Mouse (Mus musculus) cerebellum, postnatal 36 days (tissue): ENCODE measurements around the gene Nxpe5.
"Not testable (repeated sequence)": the region's sequence is repeated elsewhere in the genome, so short reads cannot be mapped to it uniquely, and the experiment has no call there.

Experiments used
- DNase-seq, 2 experiments: peaks; one replicate each; pipeline ENCODE4 v3.0.0; 2021 to 2022; ENCODE audit warnings: mixed read lengths in 2 of 2

Nxpe5 gene

GRCm38 (mm10) chr5:138225700-138226099 is at the start of gene Nxpe5:
Gene Nxpe5 (plus strand): TSS chr5:138225898.
- no peak for DNase-seq

- DNase-seq: peak; percentile 83 to 85
Observed at GRCm38 (mm10) chr5:138186950-138187638, 38.6 kb upstream of the Nxpe5 start, which contains the start of the genes Taf6 and Cnpy4. Gene Taf6 (minus strand): TSS chr5:138187451. Gene Cnpy4 (plus strand): TSS chr5:138187485.

- peak; percentile 67 to 77 for DNase-seq
Observed at GRCm38 (mm10) chr5:138187661-138188306, 37.9 kb upstream of the Nxpe5 start.

DNA sequence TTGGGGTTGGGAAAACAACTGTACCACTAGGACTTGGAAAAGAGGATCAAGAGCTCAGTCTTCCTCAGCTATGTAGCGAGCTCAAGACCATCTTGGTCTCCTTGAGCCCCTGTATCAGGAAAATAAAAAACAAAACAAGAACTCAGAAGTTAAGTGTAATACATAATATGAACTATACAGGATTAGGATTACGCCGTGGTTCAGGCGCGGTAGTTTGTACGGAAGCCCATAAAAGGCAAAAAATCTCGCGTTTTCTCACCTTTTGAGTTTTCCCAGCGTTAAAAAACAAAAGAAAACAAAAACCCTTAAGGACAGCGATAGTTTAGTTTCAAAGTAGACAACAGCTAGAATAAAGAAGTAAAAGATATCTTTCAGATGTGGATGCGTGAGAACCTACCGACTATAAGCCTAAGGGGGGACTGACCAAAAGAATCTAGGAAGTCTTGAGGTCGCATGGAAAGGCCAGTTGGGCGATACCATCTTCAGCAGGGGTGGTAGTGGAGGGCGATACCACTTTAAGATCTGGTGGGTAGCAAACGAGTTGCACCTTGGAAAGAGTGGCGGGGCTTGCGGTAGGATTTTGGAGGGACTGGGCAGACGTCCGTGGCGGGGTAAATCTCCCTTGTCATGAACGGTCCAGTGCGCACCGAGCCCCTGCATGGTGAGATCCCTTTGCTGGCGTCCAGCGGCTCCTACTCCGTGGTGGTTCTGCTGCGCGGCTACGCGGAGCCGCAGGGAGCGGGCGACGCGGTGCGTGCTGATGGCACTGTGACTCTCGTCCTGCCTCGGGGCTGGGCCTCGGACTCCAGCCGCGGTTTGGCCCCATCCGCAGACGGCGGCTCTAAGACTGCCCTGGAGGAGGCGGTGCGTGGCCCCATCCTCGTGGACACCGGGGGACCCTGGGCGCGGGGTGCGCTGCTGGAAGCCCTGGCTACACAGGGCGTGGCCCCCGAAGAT is 31.6 kb upstream of the Nxpe5 start, which contains the start of gene Mblac1:
Mblac1 (plus strand) TSS at position 544 of the 957 bp plus-strand sequence.
- peak; percentile 85 to 91 for DNase-seq

DNA sequence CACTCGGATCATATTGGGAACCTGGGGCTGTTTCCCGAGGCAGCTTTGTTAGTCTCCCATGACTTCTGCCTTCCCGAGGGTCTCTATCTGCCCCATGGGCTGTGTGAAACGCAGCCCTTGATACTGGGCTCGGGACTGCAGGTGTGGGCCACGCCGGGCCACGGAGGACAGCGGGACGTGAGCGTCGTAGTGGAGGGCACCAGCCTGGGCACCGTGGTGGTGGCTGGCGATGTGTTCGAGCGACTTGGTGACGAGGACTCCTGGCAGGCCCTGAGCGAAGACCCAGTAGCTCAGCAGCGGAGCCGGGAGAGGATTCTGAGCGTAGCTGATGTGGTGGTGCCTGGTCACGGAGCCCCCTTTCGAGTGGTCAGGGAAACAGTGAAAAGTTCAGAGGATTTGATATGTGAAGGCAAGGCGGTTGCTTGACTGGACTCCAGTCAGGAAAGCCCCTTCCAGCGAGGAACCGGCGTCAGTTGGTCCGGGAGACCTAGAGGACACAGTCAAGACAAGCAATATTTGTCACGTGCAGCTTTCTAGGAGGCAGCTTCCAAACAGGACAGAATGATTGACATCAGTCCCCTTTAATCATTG is 30.8 kb upstream of the Nxpe5 start:
- DNase-seq: peak in 1 of 2 experiments; percentile 47

GRCm38 (mm10) chr5:138195463-138195862 is 30.2 kb upstream of the Nxpe5 start:
- no peak for DNase-seq

DNA sequence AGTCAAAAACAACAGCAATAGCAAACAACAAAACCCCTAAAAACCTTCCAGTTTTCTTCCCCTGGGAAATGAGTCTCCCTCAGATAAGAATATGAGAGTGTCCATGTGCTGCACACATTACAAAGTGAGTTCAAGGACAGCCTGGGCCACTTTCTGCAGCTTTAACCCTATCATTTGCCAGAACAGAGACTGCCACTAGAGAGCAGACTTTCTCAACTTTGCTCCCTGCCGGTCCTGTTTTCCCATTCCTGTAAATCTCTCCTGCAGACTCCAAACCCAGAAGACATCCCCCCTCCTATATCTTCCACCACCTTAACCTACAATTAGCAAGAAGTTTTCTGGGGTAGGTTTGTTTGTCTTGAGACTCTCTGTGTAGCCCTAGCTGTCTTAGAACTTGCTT is 26.1 kb upstream of the Nxpe5 start:
- DNase-seq: no peak

DNA sequence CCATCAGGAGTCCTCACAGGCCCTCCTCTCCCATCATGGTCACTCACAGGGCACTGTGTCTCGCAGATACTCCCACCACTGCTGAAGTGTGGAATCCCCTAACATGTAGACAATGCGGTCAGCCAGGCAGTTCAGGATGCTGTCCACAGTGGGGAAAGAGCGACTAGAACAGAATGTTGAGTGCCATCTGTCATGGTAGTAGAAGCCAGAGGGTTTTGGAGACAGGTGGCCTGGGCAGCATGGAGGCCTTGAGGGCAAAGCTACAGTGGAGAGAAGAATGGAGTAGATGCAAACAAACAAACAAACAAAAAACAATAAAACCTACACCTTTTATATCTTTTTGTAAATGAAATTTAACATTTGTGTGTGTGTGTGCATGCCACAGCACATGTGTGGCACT is 23.6 kb upstream of the Nxpe5 start:
- DNase-seq: no peak

- no peak for DNase-seq
Observed at GRCm38 (mm10) chr5:138207253-138207652, 18.4 kb upstream of the Nxpe5 start.

GRCm38 (mm10) chr5:138207873-138208272 is 17.8 kb upstream of the Nxpe5 start:
- DNase-seq: no peak

GRCm38 (mm10) chr5:138216632-138217031 is 9.1 kb upstream of the Nxpe5 start:
- DNase-seq: not testable (repeated sequence)

DNA sequence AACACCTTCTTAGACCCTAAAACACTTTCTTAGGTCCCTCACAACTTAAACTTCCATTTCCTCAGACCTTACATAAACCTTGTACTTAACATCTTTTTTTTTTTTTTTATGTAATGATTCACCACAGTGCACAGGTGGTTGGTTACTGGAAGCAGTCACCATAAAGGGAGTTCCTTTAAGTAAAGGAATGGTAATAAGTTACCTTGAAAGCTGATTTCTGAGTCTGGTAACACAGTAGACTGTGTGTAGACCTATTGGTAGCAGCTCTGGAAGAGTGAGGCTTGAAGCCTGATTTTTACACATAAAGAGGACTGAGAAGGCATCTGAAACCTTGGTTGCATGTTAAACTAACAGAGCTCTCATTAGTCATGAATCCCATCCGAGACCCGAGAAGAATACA is 5.8 kb upstream of the Nxpe5 start:
- DNase-seq: no peak

DNA sequence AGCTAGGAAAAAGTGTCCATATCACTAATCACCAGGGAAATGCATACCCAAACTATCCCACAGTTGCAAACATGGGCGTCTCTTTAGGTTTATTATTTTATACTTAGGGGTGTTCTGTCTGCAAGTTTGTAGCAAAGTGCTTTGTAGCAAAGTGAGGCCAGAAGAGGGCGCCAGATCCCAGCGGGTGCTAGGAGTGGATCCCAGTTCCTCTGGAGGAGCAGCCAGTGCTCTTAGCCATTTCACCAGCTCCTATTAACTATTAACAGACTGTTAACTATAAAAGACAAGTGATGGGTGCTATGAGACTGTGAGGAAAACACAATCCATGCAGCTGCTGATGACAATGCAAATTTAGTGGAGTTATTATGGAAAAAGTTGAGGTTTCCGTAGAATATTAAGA is 3.6 kb upstream of the Nxpe5 start:
- DNase-seq: peak; percentile 78 to 79

DNA sequence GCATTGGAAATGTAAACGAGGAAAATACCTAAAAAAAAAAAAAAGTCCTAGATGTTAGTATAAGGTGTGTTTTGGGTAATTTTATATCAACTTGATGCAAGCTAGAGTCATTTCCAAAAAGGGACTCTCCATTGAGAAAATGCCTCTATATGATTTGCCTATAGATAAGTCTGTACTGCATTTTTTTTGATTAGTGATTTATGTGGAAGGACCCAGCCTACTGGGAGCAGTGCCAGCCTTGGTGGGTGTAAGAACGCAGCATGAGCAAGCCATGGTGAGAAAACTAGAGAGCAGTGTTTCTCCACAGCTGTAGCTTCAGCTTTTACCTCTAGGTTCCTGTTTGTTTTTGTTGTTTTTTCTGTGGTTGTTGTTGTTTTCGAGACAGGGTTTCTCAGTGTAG is 2.4 kb upstream of the Nxpe5 start:
- DNase-seq: no peak

DNA sequence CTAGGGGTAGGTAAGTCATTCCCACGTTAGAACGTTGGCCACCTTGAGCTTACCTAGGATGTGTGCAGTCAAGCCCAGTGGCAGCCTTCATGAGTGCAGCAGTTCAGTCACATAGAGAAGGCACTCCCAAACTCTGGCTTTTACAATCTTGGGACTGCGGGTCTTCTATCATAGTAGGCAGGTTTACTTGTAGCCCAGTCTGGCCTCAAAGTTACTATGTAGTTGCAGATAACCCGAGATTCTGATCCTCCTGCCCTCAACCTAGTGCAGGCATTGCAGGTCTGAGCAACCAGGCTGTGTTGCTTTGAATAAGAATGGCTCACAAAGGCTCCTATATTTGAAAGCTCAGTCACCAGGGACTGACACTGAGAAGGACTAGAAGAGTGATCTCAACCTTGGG is 793 bp downstream of the Nxpe5 start:
- DNase-seq: no peak

GRCm38 (mm10) chr5:138227367-138227766 is 1.7 kb downstream of the Nxpe5 start:
- no peak for DNase-seq

- DNase-seq: peak; percentile 14 to 21
Observed at GRCm38 (mm10) chr5:138228026-138228425, 2.3 kb downstream of the Nxpe5 start.

DNA sequence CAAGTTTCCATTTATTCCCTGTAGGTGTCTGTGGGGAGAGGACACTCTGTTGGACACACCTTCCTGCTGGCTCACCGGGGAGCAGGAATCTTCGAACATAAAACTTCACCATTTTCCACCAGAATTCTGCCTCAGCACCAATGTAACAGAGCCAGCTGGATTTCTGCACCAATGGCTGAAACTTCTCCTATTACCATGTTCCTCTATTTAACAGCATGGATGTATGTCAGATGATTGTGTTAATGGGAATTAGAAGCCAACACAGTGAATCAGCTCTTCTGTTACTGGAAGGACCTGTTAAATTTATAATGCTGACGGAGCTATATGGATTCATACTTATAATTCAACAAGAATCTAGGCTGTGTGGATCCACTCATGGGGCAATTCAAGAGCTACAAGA is 3.8 kb downstream of the Nxpe5 start:
- no peak for DNase-seq

DNA sequence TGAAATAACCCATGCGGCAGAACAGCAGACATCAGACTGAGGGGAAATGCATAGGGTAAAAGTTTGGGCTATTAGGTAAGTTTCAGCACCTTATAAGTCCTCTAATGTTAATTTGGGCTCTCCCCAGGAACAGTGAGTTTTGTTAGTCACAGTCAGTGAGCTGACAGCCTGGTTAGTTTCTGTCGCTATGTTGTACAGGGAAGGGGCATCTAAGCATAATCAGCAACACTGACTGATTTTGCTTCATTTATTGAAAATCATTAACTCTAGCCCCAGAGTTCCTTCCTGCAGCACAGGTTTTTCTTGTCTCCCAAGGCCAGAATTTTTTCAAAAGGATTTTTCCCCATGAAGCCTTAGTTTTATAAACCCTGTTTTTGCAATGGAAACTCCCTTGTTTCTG is 8.1 kb downstream of the Nxpe5 start:
- no peak for DNase-seq

DNA sequence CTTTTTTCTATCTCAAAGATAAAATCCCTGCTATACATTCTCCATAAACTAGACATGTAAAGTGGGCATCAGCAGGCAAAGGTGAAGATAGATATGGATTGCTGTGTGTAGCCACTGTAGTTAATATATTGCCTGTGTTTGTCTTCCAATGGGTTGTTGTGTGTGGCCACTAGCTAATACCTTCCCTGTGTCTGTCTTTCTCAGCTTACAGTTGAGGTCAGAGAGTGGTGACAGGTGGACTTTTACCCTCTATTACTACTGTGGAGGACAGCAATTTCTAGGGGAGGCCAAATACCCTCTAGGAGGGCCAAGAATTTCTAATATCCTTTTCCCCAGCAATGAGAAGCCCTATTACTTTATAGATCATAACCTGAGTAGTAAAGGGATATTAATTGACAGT is 8.5 kb downstream of the Nxpe5 start:
- DNase-seq: no peak

GRCm38 (mm10) chr5:138241511-138241910 is 15.8 kb downstream of the Nxpe5 start:
- no peak for DNase-seq

DNA sequence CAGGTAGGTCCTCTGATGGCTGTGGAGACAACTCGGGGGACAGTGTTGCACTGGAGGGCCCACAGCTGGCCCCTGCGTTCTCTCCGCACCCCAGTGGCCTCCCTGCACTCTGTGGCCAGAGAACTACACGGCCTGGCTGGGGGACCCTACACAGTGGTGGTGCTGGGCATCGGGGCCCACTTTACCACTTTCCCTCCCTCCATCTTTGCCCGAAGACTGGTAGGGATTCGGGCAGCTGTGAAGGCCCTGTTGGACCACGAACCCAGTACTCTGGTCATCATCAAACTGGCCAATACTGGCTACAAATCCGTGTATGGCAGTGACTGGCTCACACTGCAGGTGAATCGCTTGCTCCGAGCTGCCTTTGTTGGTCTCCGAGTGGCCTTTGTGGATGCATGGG is 25.4 kb downstream of the Nxpe5 start:
- no peak for DNase-seq

GRCm38 (mm10) chr5:138253061-138253460 is 27.4 kb downstream of the Nxpe5 start:
- DNase-seq: no peak
